Mouse (Mus musculus): Measurements from ENCODE around the gene Txndc16. TPM values are rescaled to one million over a fixed set of nuclear protein-coding genes. Genes with fewer than 3 reads are reported as not detected.

The Txndc16 gene
- 13.7 and 16.0 TPM in 2 replicates for polyA plus RNA-seq (2012; rRNA removed)

DNA sequence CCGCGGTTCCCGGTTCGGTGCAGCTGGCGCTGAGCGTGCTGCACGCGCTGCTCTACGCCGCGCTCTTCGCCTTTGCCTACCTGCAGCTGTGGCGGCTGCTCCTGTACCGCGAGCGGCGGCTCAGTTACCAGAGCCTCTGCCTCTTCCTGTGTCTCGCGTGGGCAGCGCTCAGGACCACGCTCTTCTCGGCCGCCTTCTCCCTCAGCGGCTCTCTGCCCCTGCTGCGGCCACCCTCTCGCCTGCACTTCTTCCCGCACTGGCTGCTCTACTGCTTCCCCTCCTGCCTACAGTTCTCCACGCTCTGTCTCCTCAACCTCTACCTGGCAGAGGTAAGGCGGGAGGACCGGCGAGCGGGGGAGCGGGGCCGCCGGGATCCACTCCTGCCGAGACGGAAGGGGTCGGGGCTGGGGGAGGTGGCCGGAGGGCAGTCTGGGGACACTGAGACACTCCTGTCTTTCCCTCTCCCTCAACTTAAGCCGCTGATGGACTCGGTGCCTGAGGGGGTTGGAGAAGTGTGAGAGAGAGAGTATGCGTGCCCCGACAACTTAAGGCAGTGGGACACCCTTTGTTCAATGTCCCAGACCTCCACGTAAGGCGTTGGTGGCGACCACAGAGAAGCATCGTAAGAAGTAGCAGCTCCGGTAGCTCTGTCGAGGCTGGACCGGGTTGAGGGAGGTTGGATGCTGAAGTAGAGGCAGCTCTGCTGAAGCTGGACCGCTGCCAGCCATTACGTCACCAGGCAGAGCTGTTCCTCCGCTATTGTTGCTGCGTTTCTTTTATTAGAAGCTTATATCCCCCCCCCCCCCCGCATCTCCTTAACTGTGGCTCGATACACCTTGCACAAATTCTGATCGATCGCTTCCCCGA lies at the start of gene Txndc16:
Gene Txndc16, minus strand, starts transcription at position 239 of the 867 bp plus-strand sequence.

DNA sequence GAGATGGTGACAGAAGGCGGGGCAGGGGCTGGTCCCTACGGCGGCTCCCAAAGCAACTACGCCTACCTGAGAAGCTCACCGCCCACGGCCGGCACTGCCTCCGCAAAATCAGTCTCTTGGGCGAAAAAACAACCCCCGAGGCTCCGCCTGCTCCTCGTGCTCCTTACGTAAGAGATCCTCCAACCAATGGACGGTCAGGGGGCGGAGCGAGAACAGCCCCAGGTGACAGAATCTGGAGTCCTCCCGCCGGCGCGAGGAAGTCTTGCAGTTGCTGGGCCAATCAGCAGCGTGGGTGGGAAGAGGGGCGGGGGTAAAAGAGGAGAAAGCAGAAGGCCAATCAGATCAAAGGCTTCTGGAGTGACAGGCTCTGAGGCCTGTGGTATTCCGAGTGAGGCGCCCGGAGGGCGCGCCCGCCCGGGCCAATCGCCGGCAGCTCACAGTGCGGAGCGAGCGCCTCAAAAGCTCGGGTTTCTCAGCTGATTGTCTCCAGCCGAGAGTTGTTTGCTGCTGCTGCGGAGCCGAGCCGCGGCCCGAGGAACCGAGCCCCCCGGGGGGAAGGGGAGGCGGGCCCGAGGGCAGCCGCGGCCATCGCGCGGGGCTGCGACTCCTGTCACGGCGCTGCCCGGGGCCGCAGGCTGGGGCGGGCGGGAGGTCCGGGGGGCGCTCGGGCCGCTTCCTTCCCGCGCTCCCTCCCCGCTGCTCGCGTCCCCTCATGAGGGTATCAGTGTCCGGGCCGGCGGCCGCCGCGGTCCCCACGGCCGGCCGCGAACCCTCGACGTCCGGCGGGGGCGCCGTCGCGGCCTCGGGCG lies 643 bp downstream of the Txndc16 start, which contains the start of gene Gpr137c:
Gene Gpr137c, plus strand, starts transcription at position 437 of the 809 bp plus-strand sequence.

Other genes with a start within 250 kb of the Txndc16 start
- gene Ptger2, start 232.1 kb downstream of the Txndc16 start, polyA plus RNA-seq (2012; rRNA removed) = 0.08 and 0.15 TPM in 2 replicates
- gene Gpr137c, start 611 bp downstream of the Txndc16 start, polyA plus RNA-seq (2012; rRNA removed) = 10.3 and 13.5 TPM in 2 replicates
- gene Ero1l, start 98.4 kb upstream of the Txndc16 start, polyA plus RNA-seq (2012; rRNA removed) = 15.9 and 23.1 TPM in 2 replicates
- gene Psmc6, start 109.5 kb upstream of the Txndc16 start, polyA plus RNA-seq (2012; rRNA removed) = 173 and 205 TPM in 2 replicates
- gene Styx, start 130.8 kb upstream of the Txndc16 start, polyA plus RNA-seq (2012; rRNA removed) = 12.5 and 24.7 TPM in 2 replicates
- 18.7 and 21.1 TPM in 2 replicates for gene Gnpnat1, start 184.6 kb upstream of the Txndc16 start, polyA plus RNA-seq (2012; rRNA removed)

Measured in central nervous system, embryonic 11.5 days (tissue).